Mouse (Mus musculus): Measurements from ENCODE around the gene Uggt1. TPM values are rescaled to one million over a fixed set of nuclear protein-coding genes. Genes with fewer than 3 reads are reported as not detected.

Uggt1 gene
- polyA plus RNA-seq, 1 experiment from 2014 or later, result 43.9 TPM

DNA sequence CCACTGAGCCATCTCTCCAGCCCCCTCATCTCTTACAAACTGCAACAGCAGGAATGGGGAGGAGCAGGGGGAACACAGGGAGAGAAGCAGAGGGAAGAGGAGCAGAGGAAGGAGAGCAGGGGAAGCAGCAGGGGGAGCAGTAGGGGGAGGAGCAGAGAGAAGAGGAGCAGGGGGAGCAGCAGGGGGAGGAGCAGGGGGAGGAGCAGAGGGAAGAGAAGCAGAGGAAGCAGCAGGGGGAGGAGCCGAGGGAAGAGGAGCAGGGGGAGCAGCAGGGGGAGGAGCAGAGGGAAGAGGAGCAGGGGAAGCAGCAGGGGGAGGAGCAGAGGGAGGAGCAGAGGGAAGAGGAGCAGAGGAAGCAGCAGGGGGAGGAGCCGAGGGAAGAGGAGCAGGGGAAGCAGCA is 14.1 kb upstream of the Uggt1 start:
- DNase-seq (ENCODE audit: low spot score), result no peak

DNA sequence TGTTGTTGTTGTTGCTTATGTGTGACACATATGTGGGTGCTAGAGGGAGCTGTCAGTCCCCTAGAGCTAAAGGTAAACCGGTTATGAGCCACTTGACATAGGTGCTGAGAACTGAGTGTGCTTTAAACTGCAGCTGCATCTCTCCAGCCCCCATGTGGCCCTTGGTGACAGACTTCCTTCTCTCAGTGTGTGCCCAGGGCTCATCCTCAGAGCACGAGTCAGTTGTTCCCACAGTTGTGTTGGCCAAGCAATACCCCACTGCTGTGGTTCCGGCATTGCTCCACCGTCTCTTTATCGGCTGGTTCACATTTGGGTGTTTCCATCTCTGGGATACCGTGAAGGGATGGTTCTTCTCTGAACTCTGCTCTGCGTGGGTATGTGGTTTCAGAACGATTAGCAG is 12.8 kb upstream of the Uggt1 start:
- no peak for DNase-seq (ENCODE audit: low spot score)

DNA sequence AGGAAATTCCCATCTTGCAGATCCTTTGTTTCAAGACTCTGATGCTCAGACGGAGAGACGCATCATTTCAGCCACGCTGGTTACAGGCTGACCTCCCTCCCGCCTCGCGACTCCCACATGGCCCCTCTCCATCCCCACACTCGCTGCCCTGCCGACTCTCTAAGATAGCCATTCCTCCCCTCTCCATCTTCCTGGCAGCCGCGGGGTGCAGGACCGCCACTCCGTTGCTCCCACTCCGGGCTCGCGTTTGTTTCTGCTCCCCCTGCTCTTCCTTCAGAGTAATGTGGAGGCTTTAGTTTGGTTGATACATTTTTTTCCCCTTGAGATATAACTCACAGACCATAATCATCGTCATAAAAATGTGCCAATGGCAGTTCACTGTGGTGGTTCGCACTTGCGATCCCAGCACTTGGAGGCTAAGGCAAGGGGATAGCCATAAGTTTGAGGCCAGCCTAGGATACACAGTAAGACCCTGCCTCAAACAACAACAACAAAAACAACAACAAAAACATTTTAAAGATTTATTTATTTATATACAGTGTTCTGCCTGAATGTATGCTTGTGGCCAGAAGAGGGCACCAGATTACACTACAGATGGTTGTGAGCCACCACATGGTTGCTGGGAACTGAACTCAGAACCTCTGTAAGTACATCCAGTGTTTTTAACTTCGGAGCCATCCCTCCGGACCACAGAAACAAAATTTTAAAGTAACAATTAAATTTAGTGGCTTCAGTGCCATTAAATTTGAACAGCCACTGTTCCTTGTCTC is 11.5 kb upstream of the Uggt1 start:
- no peak for DNase-seq (ENCODE audit: low spot score)

DNA sequence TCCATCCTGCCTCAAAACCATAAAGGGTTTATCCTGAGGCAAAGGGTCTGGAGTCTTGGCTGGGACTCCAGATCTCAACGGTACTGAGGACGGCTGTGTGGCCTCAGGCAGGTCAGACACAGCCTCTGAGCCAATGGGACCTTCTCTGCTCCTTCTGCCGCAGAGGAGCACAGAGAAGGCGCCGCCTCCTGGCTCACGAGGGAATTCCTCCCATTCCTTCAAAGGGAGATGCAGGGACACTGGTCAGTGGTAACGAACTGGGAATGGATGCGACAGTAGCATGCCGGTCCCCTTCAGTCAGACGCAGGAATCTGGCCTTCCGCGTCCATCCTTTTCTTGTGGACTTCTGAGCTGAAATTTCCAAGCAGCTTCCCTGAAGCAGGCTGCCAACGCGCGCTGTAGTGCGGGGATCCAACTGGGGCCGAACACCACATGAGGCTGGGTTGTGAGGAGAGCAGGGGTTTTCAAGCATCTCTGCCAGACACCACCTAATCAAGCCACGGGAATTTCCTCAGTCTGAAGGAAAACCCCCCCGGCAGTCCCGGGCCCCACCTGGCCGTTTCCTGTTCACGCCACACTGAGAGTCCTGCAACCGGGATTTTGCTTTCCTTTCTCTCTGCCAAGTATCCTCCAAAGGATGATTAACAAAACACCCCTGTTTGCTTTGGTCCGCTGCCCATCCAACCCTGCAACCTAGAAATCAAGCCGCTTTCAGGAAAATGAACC is 10.3 kb upstream of the Uggt1 start:
- no peak for DNase-seq (ENCODE audit: low spot score)

DNA sequence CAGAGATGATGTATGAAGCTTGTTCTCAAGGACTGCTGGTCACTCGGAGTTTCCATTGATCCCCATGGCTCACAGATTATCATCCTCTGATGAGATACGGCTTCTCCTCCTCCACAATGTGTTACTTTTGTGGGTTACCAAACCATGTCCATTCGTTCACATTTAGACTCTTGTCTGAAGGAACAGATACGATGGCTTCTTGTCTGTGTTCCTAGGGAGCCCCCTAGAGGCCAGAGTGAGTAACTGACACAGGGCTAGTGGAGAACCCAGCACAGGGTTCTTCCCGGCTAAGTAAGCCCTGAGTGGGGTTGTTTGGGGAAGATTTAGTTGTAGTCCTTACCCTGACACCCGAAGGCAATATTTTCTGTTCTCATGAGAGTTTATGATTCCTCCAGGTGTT is 8.3 kb upstream of the Uggt1 start:
- peak; percentile 88 for DNase-seq (ENCODE audit: low spot score)

DNA sequence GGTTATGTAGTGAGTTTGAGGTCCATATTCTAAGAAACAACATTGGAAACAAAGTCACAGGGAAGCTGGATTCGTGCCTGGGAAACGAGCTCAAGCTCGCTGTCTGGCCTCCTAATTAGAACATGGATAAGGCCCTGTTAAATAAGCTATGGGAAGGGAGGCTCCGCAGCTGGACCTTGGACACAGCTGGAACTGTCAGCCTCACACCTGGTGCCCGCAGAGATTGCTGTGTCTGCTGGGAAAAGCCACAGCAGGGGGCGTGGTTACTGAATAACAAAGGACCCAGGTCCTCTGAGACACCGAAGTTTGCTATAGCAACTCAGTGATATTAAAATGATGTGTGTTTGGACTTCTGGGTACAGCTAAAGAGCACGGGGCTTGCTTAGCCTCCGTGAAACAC is 6.9 kb upstream of the Uggt1 start:
- DNase-seq (ENCODE audit: low spot score), result peak; percentile 30

DNA sequence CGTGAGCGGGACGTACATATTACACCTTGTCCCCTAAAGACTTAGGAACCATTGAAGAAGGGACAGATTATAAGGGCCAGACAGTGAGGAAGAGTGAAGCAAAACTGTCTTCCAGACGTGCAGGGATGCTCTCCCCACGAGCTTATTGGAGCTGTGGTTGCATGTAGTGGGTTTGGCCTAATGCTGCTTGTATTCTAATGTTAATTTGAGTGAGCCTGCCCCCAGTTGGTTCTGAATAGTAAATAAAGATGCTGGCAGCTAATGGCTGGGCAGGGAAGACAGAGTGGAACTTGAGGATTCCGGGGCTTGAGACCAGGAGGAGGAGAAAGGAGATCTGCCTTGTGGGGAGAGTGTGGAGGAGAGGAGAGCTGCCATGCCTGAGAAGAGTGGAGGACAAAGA is 2.2 kb upstream of the Uggt1 start:
- no peak for DNase-seq (ENCODE audit: low spot score)

DNA sequence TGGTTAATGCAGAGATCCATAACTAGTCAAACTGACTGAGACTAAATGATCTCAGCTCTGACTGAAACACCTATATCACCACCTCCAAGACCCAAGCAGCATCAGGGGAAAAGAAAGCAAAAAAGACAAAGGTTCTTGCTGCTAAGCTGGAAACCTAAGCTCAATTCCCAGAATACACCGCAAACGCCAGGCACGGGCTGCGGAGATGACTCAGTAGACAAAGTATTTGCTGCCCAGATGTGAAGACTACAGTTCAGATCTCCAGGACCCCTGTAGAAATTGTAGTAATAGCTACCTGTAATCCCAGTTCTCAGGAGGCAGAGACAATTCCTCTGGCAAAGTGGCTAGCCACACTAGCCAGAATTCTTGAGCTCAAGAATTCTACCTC is 302 bp upstream of the Uggt1 start:
- DNase-seq (ENCODE audit: low spot score), result no peak

DNA sequence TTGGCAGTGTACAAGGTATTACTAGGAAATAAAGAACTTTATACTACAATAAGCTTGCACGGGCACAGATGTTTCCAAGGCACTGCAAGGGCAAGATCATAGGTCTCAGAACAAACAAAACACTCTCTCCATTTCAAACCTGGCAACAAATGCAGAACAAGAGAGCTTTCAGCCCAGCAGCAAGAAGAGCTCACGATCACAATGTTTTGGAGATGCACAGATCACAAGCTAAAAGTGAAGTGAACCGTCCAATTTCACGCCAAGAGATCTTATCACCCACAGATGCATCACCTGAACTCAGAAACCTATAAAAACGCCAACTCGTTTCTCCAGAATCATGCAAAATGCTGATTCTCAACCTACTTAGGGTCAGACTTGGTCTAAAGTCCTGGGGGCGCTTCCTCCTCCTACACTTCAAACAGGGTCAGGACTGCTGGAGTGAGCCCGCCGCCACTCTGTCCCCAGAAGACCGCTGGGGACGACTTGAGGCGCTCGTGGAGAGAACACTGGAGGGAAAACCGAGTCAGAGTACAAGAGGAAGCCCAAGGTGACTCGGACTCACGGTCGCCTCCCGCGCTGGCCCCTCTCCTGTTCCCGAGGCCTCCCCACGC is 968 bp downstream of the Uggt1 start:
- DNase-seq (ENCODE audit: low spot score), result no peak

DNA sequence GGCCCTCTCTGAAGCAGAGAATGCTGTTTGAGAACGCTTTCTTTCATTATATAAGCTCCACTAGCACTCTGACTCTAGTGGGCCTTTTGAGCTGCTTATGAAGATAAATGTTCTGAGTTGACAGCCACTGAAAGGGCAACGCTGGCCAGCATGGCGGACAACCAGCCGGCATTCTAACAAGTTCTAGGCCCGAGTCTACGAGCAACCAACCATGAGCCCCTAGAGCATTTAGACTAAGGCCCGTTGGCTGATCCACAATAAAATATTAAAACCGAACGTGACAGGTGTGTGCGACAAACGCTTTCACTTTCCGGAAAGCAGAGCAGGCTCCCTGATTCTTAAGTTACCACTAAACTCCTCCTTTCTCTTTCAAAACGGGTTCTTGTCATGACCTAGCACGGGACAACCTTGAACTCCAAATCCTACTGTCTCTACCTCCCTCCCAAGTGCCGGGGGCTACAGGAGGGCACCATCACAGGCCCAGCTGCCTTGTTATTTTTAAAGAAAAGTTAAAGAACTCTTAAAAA is 2.6 kb downstream of the Uggt1 start:
- DNase-seq (ENCODE audit: low spot score), result no peak

DNA sequence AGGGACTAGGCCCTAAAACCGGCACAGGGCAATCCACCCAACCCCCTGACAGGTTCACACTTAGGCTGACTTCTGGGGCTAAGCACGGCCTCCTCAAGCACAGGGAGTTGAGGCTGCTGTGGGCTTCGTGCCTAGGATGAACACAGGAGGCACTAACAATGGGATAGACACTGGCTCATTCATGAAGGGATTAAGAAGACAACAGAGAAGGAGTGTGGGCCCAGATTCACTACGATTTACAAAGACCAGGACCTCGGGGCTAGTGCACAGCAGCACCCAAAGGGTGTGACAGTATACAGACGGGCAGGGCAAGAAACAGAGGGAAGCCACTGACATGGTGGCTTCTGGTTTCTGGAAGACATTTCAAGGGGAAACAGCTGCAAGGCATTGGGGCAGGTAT is 4.3 kb downstream of the Uggt1 start:
- DNase-seq (ENCODE audit: low spot score), result no peak

DNA sequence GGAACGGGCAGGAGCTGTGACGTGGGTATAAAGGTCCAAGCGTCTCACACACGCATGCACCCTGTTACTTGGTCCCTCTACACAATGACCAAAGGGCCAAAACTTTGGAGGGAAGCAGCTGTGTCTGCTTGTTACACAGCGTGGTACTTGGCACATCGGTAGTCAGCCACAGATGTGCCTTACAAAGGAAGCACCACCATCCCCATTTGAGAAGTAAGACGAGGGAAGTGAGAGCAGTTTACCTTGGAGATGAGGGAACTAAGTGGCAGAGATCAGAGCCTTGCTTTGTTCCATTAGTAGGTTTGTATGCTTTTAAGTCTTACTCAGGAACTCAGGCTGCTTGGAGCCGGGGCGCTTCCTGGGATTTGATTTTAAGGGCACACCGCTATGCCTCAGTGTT is 5.1 kb downstream of the Uggt1 start:
- no peak for DNase-seq (ENCODE audit: low spot score)

DNA sequence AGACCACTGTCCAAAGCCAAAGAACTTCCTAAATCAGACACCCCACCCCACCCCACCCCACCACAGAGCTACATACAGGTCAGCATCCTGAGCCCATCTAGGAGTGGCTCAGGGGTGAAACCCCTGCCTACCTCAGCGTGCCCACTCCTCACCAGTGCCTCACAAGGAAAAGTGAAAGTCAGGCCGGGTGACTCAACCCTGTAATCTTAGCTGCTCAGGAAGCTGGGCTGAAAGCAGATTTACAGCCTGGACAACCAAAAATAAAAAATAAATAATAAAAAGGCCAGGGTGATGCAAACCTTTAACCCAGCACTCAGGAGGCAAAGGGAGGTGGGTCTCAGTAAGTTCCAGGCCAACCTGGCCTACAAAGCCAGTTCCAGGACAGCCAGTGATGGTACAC is 8.7 kb downstream of the Uggt1 start:
- DNase-seq (ENCODE audit: low spot score), result no peak

DNA sequence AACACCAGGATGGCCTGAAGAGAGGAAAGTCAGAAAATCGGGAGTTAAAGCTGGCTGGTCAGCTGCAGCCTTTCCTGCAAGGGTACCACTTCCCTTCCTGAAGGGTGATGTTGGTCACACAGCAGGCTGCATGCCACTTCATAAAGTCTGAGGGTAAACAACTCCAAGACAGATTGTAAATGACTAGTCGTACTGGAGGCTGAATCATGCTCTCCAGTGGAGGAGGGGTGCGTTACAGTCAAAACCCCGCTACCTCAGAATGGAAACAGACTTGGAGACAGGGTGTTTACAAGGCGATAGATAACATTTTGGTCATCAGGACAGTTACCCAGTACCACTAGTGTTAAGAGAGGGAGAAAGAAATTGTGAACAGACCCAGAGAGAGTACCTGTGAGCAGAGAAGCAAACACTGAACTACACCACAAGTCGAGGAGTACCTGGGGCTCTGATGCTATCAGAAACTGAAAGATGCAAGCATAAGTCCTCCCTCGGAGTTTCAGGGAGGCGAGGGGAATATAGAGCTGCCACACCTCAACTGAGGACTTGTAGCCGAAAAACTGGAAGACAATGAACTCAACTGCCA is 9.4 kb downstream of the Uggt1 start:
- DNase-seq (ENCODE audit: low spot score), result no peak

DNA sequence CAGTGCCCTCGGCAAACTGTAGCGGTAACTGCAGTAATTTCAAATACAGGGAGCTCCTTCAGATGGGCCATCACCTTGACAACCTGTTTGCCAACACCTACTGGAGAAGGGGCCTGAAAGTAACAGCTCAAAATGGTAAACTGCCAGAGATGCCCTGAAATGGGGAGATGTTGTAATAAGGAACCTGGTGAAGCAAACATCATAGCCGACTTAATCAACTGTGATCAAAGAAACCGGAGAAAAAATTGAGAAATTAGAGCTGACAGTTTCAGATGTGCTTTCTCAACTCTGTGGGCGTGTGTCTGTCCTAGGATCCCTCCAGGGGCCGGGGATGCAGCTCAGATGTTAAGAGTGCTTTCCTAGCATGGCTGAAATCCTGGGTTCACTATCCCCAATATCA is 11.3 kb downstream of the Uggt1 start:
- no peak for DNase-seq (ENCODE audit: low spot score)

DNA sequence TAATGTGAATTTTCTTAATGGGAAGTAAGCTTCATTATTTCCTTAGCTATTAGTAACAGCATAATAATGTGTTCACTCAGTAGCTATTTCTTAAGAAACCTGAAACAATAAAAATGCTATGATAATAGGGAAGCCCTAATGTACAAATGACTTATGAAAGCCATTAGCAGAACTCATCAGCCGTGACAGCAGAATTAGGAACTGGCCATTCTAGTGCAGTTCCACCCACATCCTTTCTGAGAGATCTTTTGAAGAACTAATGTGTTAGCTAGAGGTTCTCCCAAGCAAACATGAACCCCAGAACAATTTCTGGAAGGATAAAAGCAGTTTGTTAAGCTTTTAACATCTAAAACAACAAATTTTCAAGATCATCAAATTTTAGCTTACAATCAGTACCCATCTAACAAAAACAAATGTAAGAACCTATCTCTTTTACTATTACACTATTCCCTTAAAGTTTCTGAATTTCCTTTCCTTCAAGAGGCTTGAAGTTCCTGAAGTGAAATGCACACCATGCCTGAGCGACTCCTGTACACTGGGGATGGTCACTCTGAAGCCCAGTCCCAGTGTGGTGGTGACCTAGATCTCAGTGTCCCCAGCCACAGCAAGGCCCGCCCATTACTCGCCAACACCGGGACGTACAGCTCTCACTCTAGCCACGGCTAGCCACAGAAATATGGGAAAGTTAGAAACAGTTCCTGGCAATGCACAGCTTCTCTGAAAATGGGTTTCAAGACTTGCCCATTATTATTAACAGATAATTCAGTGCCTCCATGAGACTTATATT is 13.4 kb downstream of the Uggt1 start:
- no peak for DNase-seq (ENCODE audit: low spot score)

DNA sequence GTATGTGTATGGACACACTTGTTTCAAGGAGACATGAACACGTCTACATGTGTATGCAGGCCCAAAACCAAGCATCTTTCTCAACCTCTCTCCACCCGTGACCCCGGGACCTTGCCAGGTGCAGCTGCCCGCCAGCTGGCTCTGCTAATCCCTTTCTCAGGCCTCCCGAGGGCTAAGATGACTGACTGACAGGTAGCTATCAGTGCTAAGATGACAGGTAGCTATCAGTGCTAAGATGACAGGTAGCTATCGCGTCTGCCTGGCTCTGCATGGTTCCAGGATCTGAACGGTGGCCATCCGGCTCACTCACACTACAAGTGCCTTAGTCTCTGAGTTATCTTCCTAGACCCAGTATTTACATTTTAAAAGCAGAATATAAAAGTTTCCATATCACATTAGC is 16.1 kb downstream of the Uggt1 start:
- DNase-seq (ENCODE audit: low spot score), result no peak

DNA sequence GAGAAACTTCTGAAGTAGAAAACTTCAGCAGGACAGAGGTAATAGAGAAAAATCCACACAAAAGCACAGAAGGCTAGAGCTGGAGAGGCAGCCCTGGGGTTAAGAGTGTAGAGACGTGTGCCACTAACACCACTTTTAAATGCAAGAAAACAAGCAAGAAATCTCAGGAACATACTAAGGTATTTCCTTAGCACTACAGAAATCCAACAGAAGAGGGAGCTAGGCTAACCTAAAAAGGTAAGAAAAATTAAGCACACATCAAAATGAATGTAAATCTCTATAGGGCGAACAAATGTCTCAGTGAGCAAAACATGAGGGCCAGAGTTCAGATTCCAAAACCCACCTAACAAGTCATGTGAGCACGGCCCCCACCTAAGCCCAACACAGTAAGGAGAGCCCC is 19.9 kb downstream of the Uggt1 start:
- peak; percentile 63 for DNase-seq (ENCODE audit: low spot score)

DNA sequence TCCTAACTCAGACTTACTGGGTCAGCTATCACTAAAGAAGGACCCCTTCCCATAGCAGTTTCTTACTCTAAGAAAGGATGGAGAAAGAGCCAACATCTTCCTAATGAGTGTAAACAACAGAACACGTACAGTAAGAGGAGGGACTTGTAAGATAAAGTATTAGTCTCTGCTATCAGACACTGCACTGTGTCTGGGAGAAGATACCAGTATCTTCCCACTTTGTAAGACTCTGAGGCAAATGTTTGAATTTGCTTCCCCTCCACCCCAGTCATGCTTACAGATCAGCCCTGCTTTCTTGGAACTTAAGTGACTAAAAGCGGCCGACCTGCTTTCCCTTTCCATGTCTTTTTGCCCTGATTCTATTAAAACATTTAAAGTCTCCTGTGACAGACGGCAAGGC is 30.2 kb downstream of the Uggt1 start:
- no peak for DNase-seq (ENCODE audit: low spot score)

DNA sequence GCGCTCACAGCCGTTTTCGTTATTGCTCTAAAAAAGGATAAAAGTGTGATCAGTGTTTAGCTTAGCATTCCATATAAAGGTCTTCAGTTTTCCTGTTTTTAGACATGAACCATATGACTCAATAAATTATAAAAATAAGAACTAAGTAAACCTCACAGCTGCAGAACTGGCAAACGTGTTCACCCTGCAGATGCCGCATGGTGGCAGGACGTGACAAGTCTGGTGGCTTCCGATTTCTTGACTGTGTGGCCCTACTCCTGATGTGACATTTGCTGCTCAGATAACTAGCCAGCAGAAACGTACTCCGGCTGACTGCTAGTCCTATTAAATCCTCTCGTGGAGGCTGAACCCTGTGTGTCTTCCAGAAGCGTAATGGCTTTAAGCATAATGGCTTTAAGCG is 42.8 kb downstream of the Uggt1 start:
- DNase-seq (ENCODE audit: low spot score), result no peak

DNA sequence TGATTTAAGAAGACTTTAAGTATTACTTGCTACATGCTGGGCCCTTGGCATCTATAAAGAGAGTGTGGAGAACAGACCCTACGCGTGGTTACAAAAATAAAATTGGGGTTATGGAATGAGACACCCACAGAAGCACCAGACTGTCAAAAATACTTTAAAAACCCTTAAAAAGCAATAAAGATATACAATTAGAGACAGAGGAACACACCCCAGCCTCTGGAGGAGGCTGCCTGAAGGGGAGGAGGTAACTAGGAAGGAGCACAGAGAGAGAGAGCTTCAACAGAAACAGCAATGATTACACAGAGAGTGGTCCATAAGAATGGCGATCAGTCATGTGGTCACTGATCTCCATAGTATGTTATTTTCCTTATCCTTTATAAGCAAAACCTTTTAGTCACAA is 50.0 kb downstream of the Uggt1 start:
- DNase-seq (ENCODE audit: low spot score), result no peak
